Mouse (Mus musculus): ENCODE data around the gene Ip6k3.

- no peak for TF ChIP-seq CHD2 (IDR thresholded peaks at IDR 0.05; ENCODE audit: low read depth, low read length)
- TF ChIP-seq HCFC1 (IDR thresholded peaks at IDR 0.05; ENCODE audit: borderline replicate concordance, insufficient read depth, low read length), result no peak
- TF ChIP-seq ZNF384 (IDR thresholded peaks at IDR 0.05; ENCODE audit: low read depth, low read length), result no peak
- TF ChIP-seq MAFK (IDR thresholded peaks at IDR 0.05; ENCODE audit: insufficient read depth, low read depth, low read length), result no peak
These were observed 21.2 kb downstream of the Ip6k3 start for GRCm38 (mm10) chr17:27146323-27146923.

Data from ES-E14 (cell line).